8 mouse cellular contexts compared by ENCODE assay signal in genomic region chrX:12873698-12874144, GRCm38 (mm10).
DNase-seq lines count a peak whose midpoint lies in the region; ATAC-seq and TF ChIP-seq lines count a peak whose summit lies in the region.

No protein-coding gene starts in this region.

- H3K9ac ChIP-seq in heart, embryonic 12.5 days = no peak overlapping the region
- H3K9ac ChIP-seq in kidney, embryonic 16.5 days (replicated peaks; ENCODE audit: low read length) = 0 out of 2 replicates have a peak overlapping the region, but pooled peaks have one; percentile 31
- peak overlapping the region; percentile 33; the same call in 1 of the 2 replicates for H3K9ac ChIP-seq in liver, adult 2 months (ENCODE audit: low read depth, low read length)

- 47% methylated on average over 22 of the region's 22 CpGs for WGBS in heart, embryonic 12.5 days
- 55% methylated on average over 22 of the region's 22 CpGs for WGBS in kidney, embryonic 16.5 days
- WGBS in liver, adult 2 months = 34% methylated on average over 22 of the region's 22 CpGs

- H3K36me3 ChIP-seq in heart, embryonic 12.5 days = no peaks in the 10 kb centered on the region
- H3K36me3 ChIP-seq in kidney, embryonic 16.5 days (ENCODE audit: insufficient read depth, low read length) = no peaks in the 10 kb centered on the region
- no peaks in the 10 kb centered on the region for H3K36me3 ChIP-seq in liver, adult 2 months (ENCODE audit: control insufficient read depth, insufficient read depth, low read length)
- H3K36me3 ChIP-seq in splenic B cell, adult 2 months (ENCODE audit: control insufficient read depth, insufficient read depth, low read length, poor library complexity, severe bottlenecking) = no peaks in the 10 kb centered on the region

- peak overlapping the region; percentile 75 for H3K4me3 ChIP-seq in bone marrow macrophage, adult 2 months (ENCODE audit: insufficient read depth, low read length)
- peak overlapping the region; percentile 44 for H3K4me3 ChIP-seq in heart, embryonic 12.5 days
- peak overlapping the region; percentile 38 for H3K4me3 ChIP-seq in kidney, embryonic 16.5 days (ENCODE audit: low read length)
- peak overlapping the region; percentile 47 for H3K4me3 ChIP-seq in liver, adult 2 months (ENCODE audit: insufficient read depth, low read depth, low read length)

- peak; percentile 79 for DNase-seq in A20 (ENCODE audit: low read depth, low spot score)
- DNase-seq in liver, adult 2 months (ENCODE audit: extremely low read depth, low read depth, low spot score) = peak; percentile 39
- peak; percentile 75 for DNase-seq in naive thymus-derived CD4-positive, alpha-beta T cell, adult 2 months (ENCODE audit: low read depth)
- peak; percentile 71 for DNase-seq in splenic B cell, adult 2 months (ENCODE audit: low read depth, low spot score)

- peak overlapping the region; percentile 60 for H3K4me2 ChIP-seq in heart, embryonic 12.5 days
- H3K4me2 ChIP-seq in kidney, embryonic 16.5 days (replicated peaks; ENCODE audit: low read depth, low read length) = peak overlapping the region; percentile 46

- 0 out of 2 replicates have a peak, but pooled peaks have one; percentile 9 for TF ChIP-seq CTCF in bone marrow macrophage, adult 2 months (IDR thresholded peaks at IDR 0.05; ENCODE audit: low read depth, low read length)
- TF ChIP-seq CTCF in liver, adult 2 months (IDR thresholded peaks at IDR 0.05; ENCODE audit: low read depth, low read length) = peak; percentile 86

- no peaks in the 10 kb centered on the region for H3K9me3 ChIP-seq in heart, embryonic 12.5 days (replicated peaks)
- H3K9me3 ChIP-seq in kidney, embryonic 16.5 days (ENCODE audit: low read length) = no peaks in the 10 kb centered on the region

- H3K79me2 ChIP-seq in liver, adult 2 months (ENCODE audit: control insufficient read depth, insufficient read depth, low read length) = no peaks in the 10 kb centered on the region

- peak; percentile 83 for ATAC-seq in erythroblast, adult 5-6 weeks (replicated peaks; ENCODE audit: low FRiP score, poor library complexity, severe bottlenecking)
- peak; percentile 55 for ATAC-seq in heart, embryonic 12.5 days (ENCODE audit: insufficient number of reproducible peaks, low FRiP score)
- ATAC-seq in kidney, embryonic 16.5 days (ENCODE audit: low FRiP score, low TSS enrichment) = peak; percentile 91

- no peak for TF ChIP-seq POLR2A in bone marrow macrophage, adult 2 months (IDR thresholded peaks at IDR 0.05; ENCODE audit: borderline replicate concordance, low read depth, low read length)
- no peak for TF ChIP-seq POLR2A in liver, adult 2 months (IDR thresholded peaks at IDR 0.05; ENCODE audit: extremely low read depth, insufficient read depth, low read length)

- peaks cover 6% of the 10 kb centered on the region; the same call in 1 of the 2 replicates for H3K4me1 ChIP-seq in bone marrow macrophage, adult 2 months (ENCODE audit: control insufficient read depth, insufficient read depth, low read length)
- no peaks in the 10 kb centered on the region for H3K4me1 ChIP-seq in heart, embryonic 12.5 days (replicated peaks)
- no peaks in the 10 kb centered on the region for H3K4me1 ChIP-seq in kidney, embryonic 16.5 days (ENCODE audit: insufficient read depth, low read length)
- H3K4me1 ChIP-seq in liver, adult 2 months (ENCODE audit: control insufficient read depth, insufficient read depth, low read length) = no peaks in the 10 kb centered on the region

- H3K27ac ChIP-seq in bone marrow macrophage, adult 2 months (ENCODE audit: insufficient read depth, low read depth, low read length) = peak overlapping the region; percentile 45
- 0 out of 2 replicates have a peak overlapping the region, but pooled peaks have one; percentile 38 for H3K27ac ChIP-seq in heart, embryonic 12.5 days (ENCODE audit: poor library complexity, severe bottlenecking)
- no peak overlapping the region for H3K27ac ChIP-seq in kidney, embryonic 16.5 days (ENCODE audit: low read length)
- H3K27ac ChIP-seq in liver, adult 2 months (replicated peaks; ENCODE audit: insufficient read depth, low read depth, low read length) = no peak overlapping the region

- H3K27me3 ChIP-seq in heart, embryonic 12.5 days (replicated peaks) = no peaks in the 10 kb centered on the region
- H3K27me3 ChIP-seq in kidney, embryonic 16.5 days (ENCODE audit: insufficient read depth, low read length) = peaks cover 4% of the 10 kb centered on the region; the same call in 1 of the 2 replicates
- H3K27me3 ChIP-seq in liver, adult 2 months (ENCODE audit: control insufficient read depth, insufficient read depth, low read length) = no peaks in the 10 kb centered on the region
- no peaks in the 10 kb centered on the region for H3K27me3 ChIP-seq in splenic B cell, adult 2 months (ENCODE audit: control insufficient read depth, insufficient read depth, low read length, poor library complexity, severe bottlenecking)

Comparison
In these comparisons a context has a peak if more than half of its experiments do, and no peak if none do; other contexts are left out.
1. H3K27ac ChIP-seq: peak in bone marrow macrophage, adult 2 months (single experiment) and heart, embryonic 12.5 days (single experiment); none in kidney, embryonic 16.5 days (single experiment) and liver, adult 2 months (single experiment).
2. Peak in every context shown above with its lines, with median percentiles within 50 percentile points of each other: DNase-seq, H3K4me3 ChIP-seq and ATAC-seq.